ENCODE assay signal across 8 mouse cellular contexts in the genomic region with DNA sequence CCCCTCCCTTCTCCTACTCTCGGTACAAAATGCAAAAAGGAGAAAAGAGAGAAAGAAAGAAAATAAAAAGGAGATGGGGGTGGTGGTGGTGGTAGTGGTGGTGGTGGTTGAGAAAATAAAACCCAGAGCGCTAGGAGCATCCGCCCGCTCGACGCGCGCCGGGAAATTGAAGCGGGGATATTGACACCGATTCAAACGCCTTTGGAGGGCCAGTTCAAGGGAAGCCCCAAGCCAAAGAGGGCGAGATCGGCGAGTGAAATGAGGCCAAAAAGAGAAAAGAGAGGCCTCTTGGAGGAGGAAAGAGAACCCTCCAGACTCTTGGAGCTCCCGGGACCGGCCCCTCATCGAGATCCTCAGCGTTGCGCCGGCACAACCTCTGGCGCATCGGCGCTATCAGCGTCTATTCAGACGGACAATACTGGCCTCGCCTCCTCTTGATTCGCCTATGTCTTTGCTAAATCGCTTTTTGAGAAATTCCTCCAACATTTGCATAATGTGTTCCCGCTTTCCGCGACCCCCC. TPM values are rescaled to one million over a fixed set of nuclear protein-coding genes. Genes with fewer than 3 reads are reported as not detected.
DNase-seq lines count a peak whose midpoint lies in the region; ATAC-seq and TF ChIP-seq lines count a peak whose summit lies in the region.
"Had no signal": no experiment of that assay in that cellular context is flagged by ENCODE, and none has a peak within 500 bp of the region (broad histone marks: within the 10 kb centered on the region; RNA-seq: fewer than 3 reads in every experiment).

No protein-coding gene starts in this region.

- peak; percentile 35 for DNase-seq in ES-CJ7 (ENCODE audit: low read depth, low spot score)
- DNase-seq in liver, embryonic 13.5 days, result no peak
- DNase-seq in frontal cortex, adult 2 months (ENCODE audit: extremely low spot score in 1 of 2, low spot score in 1 of 2), result no peak
- DNase-seq in gastrocnemius, postnatal 4 days (ENCODE audit: low spot score in 2 of 2), result no peak

- no peak overlapping the region for H3K27ac ChIP-seq in heart, embryonic 14.5 days (replicated peaks in 1 of 2; ENCODE audit: control insufficient read depth in 1 of 2, insufficient read depth in 1 of 2, low read depth in 2 of 2, low read length in 2 of 2)
- H3K27ac ChIP-seq in liver, embryonic 13.5 days, result no peak overlapping the region

- H3K9me3 ChIP-seq in E14TG2a.4 (ENCODE audit: low read length), result no peaks in the 10 kb centered on the region
- H3K9me3 ChIP-seq in heart, embryonic 14.5 days (ENCODE audit: control insufficient read depth, low read length), result no peaks in the 10 kb centered on the region
- H3K9me3 ChIP-seq in liver, embryonic 13.5 days (replicated peaks), result no peaks in the 10 kb centered on the region

- H3K27me3 ChIP-seq in E14TG2a.4 (ENCODE audit: insufficient read depth, low read length), result peaks cover 98% of the 10 kb centered on the region
- H3K27me3 ChIP-seq in heart, embryonic 14.5 days (ENCODE audit: control insufficient read depth, insufficient read depth, low read length), result peaks cover 96% of the 10 kb centered on the region
- H3K27me3 ChIP-seq in liver, embryonic 13.5 days, result peaks cover 100% of the 10 kb centered on the region

- under 1% methylated on average over 31 of the region's 32 CpGs for WGBS in heart, embryonic 14.5 days
- under 1% methylated on average over 32 of the region's 32 CpGs for WGBS in liver, embryonic 13.5 days (ENCODE audit: insufficient replicate concordance)

- peaks cover 50% of the 10 kb centered on the region for H3K4me1 ChIP-seq in E14TG2a.4 (replicated peaks; ENCODE audit: low read depth, low read length)
- H3K4me1 ChIP-seq in heart, embryonic 14.5 days (ENCODE audit: control insufficient read depth in 2 of 2, insufficient read depth in 2 of 2, low read length in 2 of 2), result peaks cover 14 to 38% of the 10 kb centered on the region in 2 experiments
- peaks cover 16% of the 10 kb centered on the region for H3K4me1 ChIP-seq in liver, embryonic 13.5 days (replicated peaks)

- no peaks in the 10 kb centered on the region for H3K36me3 ChIP-seq in E14TG2a.4 (ENCODE audit: insufficient read depth, low read length)
- H3K36me3 ChIP-seq in heart, embryonic 14.5 days (ENCODE audit: control insufficient read depth, insufficient read depth, low read length), result no peaks in the 10 kb centered on the region
- H3K36me3 ChIP-seq in liver, embryonic 13.5 days, result no peaks in the 10 kb centered on the region

- peak overlapping the region; percentile 80 for H3K4me2 ChIP-seq in heart, embryonic 14.5 days (ENCODE audit: low read length)
- peak overlapping the region; percentile 56 for H3K4me2 ChIP-seq in liver, embryonic 13.5 days

- peak overlapping the region; percentile 51 for H3K9ac ChIP-seq in heart, embryonic 14.5 days (ENCODE audit: low read length)
- H3K9ac ChIP-seq in liver, embryonic 13.5 days, result no peak overlapping the region

- ATAC-seq in heart, embryonic 14.5 days (ENCODE audit: insufficient number of reproducible peaks, insufficient read depth, low FRiP score, low read depth), result no peak
- no peak for ATAC-seq in liver, embryonic 13.5 days (ENCODE audit: low read depth)
- no peak for ATAC-seq in frontal cortex, adult (ENCODE audit: low TSS enrichment)

- peak overlapping the region; percentile 68 for H3K4me3 ChIP-seq in E14TG2a.4 (replicated peaks; ENCODE audit: low read length)
- H3K4me3 ChIP-seq in heart, embryonic 14.5 days (ENCODE audit: control insufficient read depth in 1 of 2, insufficient read depth in 1 of 2, low read depth in 1 of 2, low read length in 2 of 2), result peak overlapping the region; percentile 50
- peak overlapping the region; percentile 43 for H3K4me3 ChIP-seq in liver, embryonic 13.5 days (replicated peaks)

- no peak for TF ChIP-seq CTCF in E14TG2a.4 (conservative IDR thresholded peaks at IDR 0.05; ENCODE audit: low read length)

RNA-seq across cellular contexts. Expression of a gene that starts 0.7 kb away (rescaled TPM):
- polyA plus RNA-seq in heart, embryonic 14.5 days (2014; fragmentation: Nextera tagmentation; extraction: Ambion mirVana), result 1.5 and 1.6 TPM in 2 replicates
- 0.16 and 0.19 TPM in 2 replicates for polyA plus RNA-seq in liver, embryonic 13.5 days (2015; fragmentation: Nextera tagmentation; extraction: Ambion mirVana)
- 4.9 and 6.8 TPM in 2 replicates for polyA plus RNA-seq in frontal cortex, adult 2 months (2012; rRNA removed)
- 1 to 10 TPM; 6.5 to 8.0 TPM for total RNA-seq in gastrocnemius, postnatal 4 days (2021)
- total RNA-seq: neutrophil, adult 5-6 weeks had no signal

RNA-seq across cellular contexts. Expression of a gene that starts 31.7 kb away (rescaled TPM):
- polyA plus RNA-seq in heart, embryonic 14.5 days (2014; fragmentation: Nextera tagmentation; extraction: Ambion mirVana), result 42.7 and 45.1 TPM in 2 replicates
- polyA plus RNA-seq in liver, embryonic 13.5 days (2015; fragmentation: Nextera tagmentation; extraction: Ambion mirVana), result 21.5 and 22.8 TPM in 2 replicates
- polyA plus RNA-seq in frontal cortex, adult 2 months (2012; rRNA removed), result 16.2 and 18.7 TPM in 2 replicates
- 10 to 100 TPM; 24.0 to 25.4 TPM for total RNA-seq in gastrocnemius, postnatal 4 days (2021)

RNA-seq across cellular contexts. Expression of a gene that starts 32.1 kb away (rescaled TPM):
- polyA plus RNA-seq in heart, embryonic 14.5 days (2014; fragmentation: Nextera tagmentation; extraction: Ambion mirVana), result 66.1 and 66.3 TPM in 2 replicates
- polyA plus RNA-seq in liver, embryonic 13.5 days (2015; fragmentation: Nextera tagmentation; extraction: Ambion mirVana), result 23.6 and 27.2 TPM in 2 replicates
- polyA plus RNA-seq in frontal cortex, adult 2 months (2012; rRNA removed), result 52.4 and 55.6 TPM in 2 replicates
- total RNA-seq in gastrocnemius, postnatal 4 days (2021), result 10 to 100 TPM; 33.6 to 36.8 TPM

RNA-seq across cellular contexts. Expression of a gene that starts 55.2 kb away (rescaled TPM):
- polyA plus RNA-seq in heart, embryonic 14.5 days (2014; fragmentation: Nextera tagmentation; extraction: Ambion mirVana), result not detected in 2 replicates
- not detected in 2 replicates for polyA plus RNA-seq in liver, embryonic 13.5 days (2015; fragmentation: Nextera tagmentation; extraction: Ambion mirVana)
- 1.5 and 2.6 TPM in 2 replicates for polyA plus RNA-seq in frontal cortex, adult 2 months (2012; rRNA removed)
- not detected for total RNA-seq in gastrocnemius, postnatal 4 days (2021)
- total RNA-seq: neutrophil, adult 5-6 weeks had no signal

RNA-seq across cellular contexts. Expression of a gene that starts 55.3 kb away (rescaled TPM):
- polyA plus RNA-seq in heart, embryonic 14.5 days (2014; fragmentation: Nextera tagmentation; extraction: Ambion mirVana), result 464 and 494 TPM in 2 replicates
- polyA plus RNA-seq in liver, embryonic 13.5 days (2015; fragmentation: Nextera tagmentation; extraction: Ambion mirVana), result 152 and 156 TPM in 2 replicates
- 216 and 220 TPM in 2 replicates for polyA plus RNA-seq in frontal cortex, adult 2 months (2012; rRNA removed)
- total RNA-seq in gastrocnemius, postnatal 4 days (2021), result 100 to 1,000 TPM; 249 to 250 TPM
